Mouse (Mus musculus) small intestine, adult 2 months (tissue): Measurements from ENCODE around the gene Gpatch2. TPM values are rescaled to one million over a fixed set of nuclear protein-coding genes. Genes with fewer than 3 reads are reported as not detected.

ENCODE experiments used
- H3K27ac ChIP-seq: fragments of 200-500 bp; 2 replicates; pipeline ENCODE4 v1.5.1; 2012; ENCODE audit warnings: low read depth, low read length, control low read depth, inconsistent platforms; ENCODE audit not compliant: insufficient read depth
- H3K27me3 ChIP-seq: fragments of 200-500 bp; 2 replicates; pipeline ENCODE4 v1.6.1; 2012; ENCODE audit warnings: mild to moderate bottlenecking, moderate library complexity, low read length, inconsistent platforms; ENCODE audit not compliant: control insufficient read depth, insufficient read depth
- H3K36me3 ChIP-seq: fragments of 200-500 bp; 2 replicates; pipeline ENCODE4 v1.6.1; 2012; ENCODE audit warnings: mild to moderate bottlenecking, low read length, control low read depth, inconsistent platforms; ENCODE audit not compliant: control insufficient read depth, insufficient read depth
- H3K4me1 ChIP-seq: fragments of 200-500 bp; 2 replicates; pipeline ENCODE4 v1.6.1; 2012; ENCODE audit warnings: low read length, inconsistent platforms, mixed read lengths; ENCODE audit not compliant: control insufficient read depth, insufficient read depth, insufficient read length
- H3K4me3 ChIP-seq: fragments of 200-500 bp; 2 replicates; pipeline ENCODE4 v1.5.1; 2012; ENCODE audit warnings: low read depth, mild to moderate bottlenecking, control low read depth, inconsistent platforms, low read length, moderate library complexity
- CTCF ChIP-seq: fragments of 200-500 bp; IDR thresholded peaks from 2 replicates; pipeline ENCODE4 v1.5.1; 2012; ENCODE audit warnings: low read depth, mild to moderate bottlenecking, control low read depth, inconsistent platforms, low read length, moderate library complexity, mixed read lengths; ENCODE audit not compliant: insufficient replicate concordance, insufficient read length; ENCODE audit errors: extremely low read depth
- POLR2A ChIP-seq: fragments of 200-500 bp; IDR thresholded peaks from 2 replicates; pipeline ENCODE4 v1.6.1; 2012; ENCODE audit warnings: low read depth, mild to moderate bottlenecking, control low read depth, inconsistent platforms, low read length, moderate library complexity
- WGBS: fragments of 180-500 bp; shearing (Covaris S2); methylation state at CpG from one replicate; pipeline ENCODE4 v1.1.7; 2018; 5-methylcytosine and 5-hydroxymethylcytosine counted together
- polyA plus RNA-seq: library from polyadenylated mRNA; depleted of rRNA; stranded (reverse); fragments of >200 nt; gene quantifications from 2 replicates; pipeline ENCODE4 v1.2.3, GENCODE M21; 2012

Gene Gpatch2
- polyA plus RNA-seq, 1 experiment: 6.7 TPM

- Histone ChIP-seq H3K27me3 (no peaks in the 10 kb centered on the region), H3K4me1 (peaks cover 6% of the 10 kb centered on the region; the same call in 1 of the 2 replicates), H3K36me3 (peaks cover 2% of the 10 kb centered on the region), H3K4me3 (no peak overlapping the region), H3K27ac (no peak overlapping the region)
- TF ChIP-seq POLR2A: no peak
- no peak for TF ChIP-seq CTCF
- WGBS: 83% methylated on average over 5 of the region's 5 CpGs
Measured at GRCm38 (mm10) chr1:187244734-187245133, 29.4 kb downstream of the Gpatch2 start.

- no peak overlapping the region for H3K27ac ChIP-seq
- H3K4me1 ChIP-seq: no peaks in the 10 kb centered on the region
- 96% methylated on average over 1 of the region's 1 CpGs for WGBS
- H3K27me3 ChIP-seq: no peaks in the 10 kb centered on the region
- no peak for TF ChIP-seq CTCF
- TF ChIP-seq POLR2A: no peak
- H3K36me3 ChIP-seq: peaks cover 5% of the 10 kb centered on the region
- no peak overlapping the region for H3K4me3 ChIP-seq
Measured at GRCm38 (mm10) chr1:187250741-187251262, 35.5 kb downstream of the Gpatch2 start.

- Histone ChIP-seq H3K4me1 (no peaks in the 10 kb centered on the region), H3K27me3 (no peaks in the 10 kb centered on the region), H3K36me3 (peaks cover 2% of the 10 kb centered on the region; the same call in 1 of the 2 replicates), H3K4me3 (no peak overlapping the region), H3K27ac (no peak overlapping the region)
- no peak for TF ChIP-seq CTCF
- TF ChIP-seq POLR2A: no peak
- 88% methylated on average over 4 of the region's 4 CpGs for WGBS
Measured at GRCm38 (mm10) chr1:187258756-187259155, 43.4 kb downstream of the Gpatch2 start.

DNA sequence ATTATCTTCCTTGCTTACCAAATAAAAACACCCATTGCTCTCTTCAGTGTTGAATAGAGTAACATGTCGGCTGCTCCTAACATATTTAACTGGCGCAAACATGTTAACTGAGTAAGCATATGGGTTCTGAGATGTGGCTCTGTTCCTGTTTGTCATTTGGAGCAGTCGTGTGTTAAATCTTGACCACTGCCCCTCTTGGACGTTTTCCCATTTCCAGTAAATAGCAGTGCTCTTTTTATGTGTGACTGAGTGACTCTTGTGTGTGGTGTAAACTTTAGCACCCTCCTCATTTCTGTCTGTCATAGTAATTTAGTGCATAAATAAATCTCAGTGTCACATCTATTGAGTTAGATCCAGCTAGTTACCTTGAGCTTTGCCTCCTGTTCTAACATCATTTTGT, 52.3 kb downstream of the Gpatch2 start:
- H3K36me3 ChIP-seq: peaks cover 3% of the 10 kb centered on the region
- H3K4me3 ChIP-seq: no peak overlapping the region
- TF ChIP-seq CTCF: no peak
- no peak for TF ChIP-seq POLR2A
- H3K27ac ChIP-seq: no peak overlapping the region
- no peaks in the 10 kb centered on the region for H3K27me3 ChIP-seq
- WGBS: 82% methylated on average over 4 of the region's 4 CpGs
- H3K4me1 ChIP-seq: no peaks in the 10 kb centered on the region

DNA sequence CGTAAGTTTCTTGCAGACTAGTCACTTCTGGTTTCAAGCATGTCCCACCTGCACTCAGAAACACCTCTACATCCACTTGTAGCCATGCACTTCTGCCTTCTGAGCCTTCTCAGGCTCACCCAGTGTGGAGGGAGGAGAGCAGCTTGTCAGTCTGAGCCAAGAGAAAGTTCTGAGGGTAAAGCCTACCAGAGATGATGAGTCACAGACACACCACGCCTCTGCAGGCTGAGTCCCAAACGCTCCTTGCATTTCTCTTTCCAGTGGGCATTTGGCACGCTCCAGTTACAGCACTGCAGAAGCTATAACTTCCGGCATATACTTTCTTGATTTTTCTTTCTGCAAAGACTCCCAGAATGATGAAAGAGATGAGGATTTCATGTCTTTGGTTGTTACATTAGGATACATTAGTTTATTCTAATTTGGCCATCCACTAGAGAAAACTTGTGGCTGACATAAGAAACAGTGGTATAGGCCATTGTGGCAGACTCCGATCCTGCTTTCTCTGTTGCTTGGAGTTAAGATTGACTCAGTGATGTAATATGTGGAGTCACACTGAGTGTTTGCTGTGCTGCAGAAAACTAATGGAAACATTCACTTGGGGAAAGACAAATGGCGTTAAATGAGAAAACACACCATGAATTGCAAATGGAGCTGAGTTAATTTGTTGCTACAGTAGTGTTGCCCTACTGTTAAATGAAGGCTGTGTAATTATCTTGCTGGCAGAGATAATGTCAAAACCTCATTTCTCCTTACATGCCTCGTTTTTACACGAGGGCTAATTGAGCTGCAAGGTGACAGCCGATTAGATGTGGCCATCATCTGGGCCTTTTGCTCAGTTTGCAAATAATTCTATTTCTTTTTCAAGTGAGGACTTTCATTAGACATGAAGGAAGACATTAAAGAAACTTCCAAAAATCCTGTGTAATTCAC, 55.3 kb downstream of the Gpatch2 start:
- Histone ChIP-seq H3K36me3 (no peaks in the 10 kb centered on the region; the same call in 1 of the 2 replicates), H3K27me3 (no peaks in the 10 kb centered on the region), H3K4me3 (no peak overlapping the region), H3K4me1 (no peaks in the 10 kb centered on the region), H3K27ac (no peak overlapping the region)
- TF ChIP-seq CTCF (no peak), POLR2A (no peak)
- 85% methylated on average over 10 of the region's 10 CpGs for WGBS

DNA sequence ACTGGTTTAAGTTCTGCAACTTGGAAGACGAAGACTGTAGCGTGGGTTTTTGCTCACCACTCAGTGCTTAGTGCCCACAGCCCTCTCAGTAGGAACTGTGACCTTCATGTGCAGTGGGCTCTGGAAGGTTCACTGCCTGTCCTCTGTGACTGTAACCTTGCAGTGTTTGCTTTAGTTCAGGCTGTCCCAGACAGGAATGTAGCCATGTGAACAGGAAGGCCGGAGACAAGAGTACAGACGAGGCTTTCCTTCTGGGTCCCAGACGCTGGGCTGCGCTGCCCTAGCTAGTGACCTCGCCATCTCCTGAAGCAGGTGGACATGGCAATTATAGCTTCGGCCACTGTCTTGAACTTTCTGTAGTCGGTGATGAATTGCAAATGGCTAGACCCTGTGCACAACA, 62.0 kb downstream of the Gpatch2 start:
- Histone ChIP-seq H3K36me3 (no peaks in the 10 kb centered on the region), H3K4me1 (no peaks in the 10 kb centered on the region; the same call in 1 of the 2 replicates), H3K4me3 (no peak overlapping the region), H3K27ac (no peak overlapping the region), H3K27me3 (no peaks in the 10 kb centered on the region)
- TF ChIP-seq POLR2A: no peak
- no peak for TF ChIP-seq CTCF
- 89% methylated on average over 9 of the region's 9 CpGs for WGBS

GRCm38 (mm10) chr1:187278472-187278871, 63.2 kb downstream of the Gpatch2 start:
- no peaks in the 10 kb centered on the region for H3K36me3 ChIP-seq

More at GRCm38 (mm10) chr1:187278472-187278871, 63.2 kb downstream of the Gpatch2 start:
- H3K27me3 ChIP-seq: no peaks in the 10 kb centered on the region
- WGBS: 28% methylated on average over 5 of the region's 5 CpGs
- TF ChIP-seq CTCF (no peak), POLR2A (no peak)
- H3K4me3 ChIP-seq: no peak overlapping the region
- H3K27ac ChIP-seq: no peak overlapping the region
- peaks cover 7% of the 10 kb centered on the region; the same call in 1 of the 2 replicates for H3K4me1 ChIP-seq
